Mouse (Mus musculus): ENCODE measurements at regions not wholly inside any gene's neighbourhood (a gene's known extent, or its start where the extent isn't known, plus 50 kb on each side); places are given as distances from the start of the nearest gene placed in this dataset.
"Not testable (repeated sequence)": the region's sequence is repeated elsewhere in the genome, so short reads cannot be mapped to it uniquely, and the experiment has no call there.

DNA sequence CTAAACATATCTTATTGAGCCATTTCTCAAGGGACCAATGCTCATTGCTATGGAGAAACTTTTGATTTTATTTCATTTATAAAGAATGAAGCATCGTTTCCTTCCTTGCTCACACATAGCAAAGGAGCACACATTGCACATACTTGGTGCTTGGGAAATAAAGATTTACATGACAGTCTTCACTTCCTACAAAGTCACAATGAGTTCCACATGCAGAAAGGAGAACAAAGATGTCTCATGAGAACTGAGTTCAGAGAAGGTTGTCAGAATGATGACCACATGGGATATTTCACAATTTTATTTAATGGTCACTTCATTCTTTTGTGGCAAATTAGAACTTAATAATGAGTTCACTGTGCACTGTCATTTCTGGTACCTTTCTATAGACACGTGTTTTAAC, 114.3 kb upstream of the Egfr start:
- 79% methylated on average over 2 of the region's 2 CpGs for WGBS
- TF ChIP-seq POLR2A (IDR thresholded peaks at IDR 0.05; ENCODE audit: borderline replicate concordance, extremely low read depth, low read depth, low read length) (no peak), CTCF (IDR thresholded peaks at IDR 0.05; ENCODE audit: insufficient read depth, low read length) (no peak)
- DNase-seq, result no peak

DNA sequence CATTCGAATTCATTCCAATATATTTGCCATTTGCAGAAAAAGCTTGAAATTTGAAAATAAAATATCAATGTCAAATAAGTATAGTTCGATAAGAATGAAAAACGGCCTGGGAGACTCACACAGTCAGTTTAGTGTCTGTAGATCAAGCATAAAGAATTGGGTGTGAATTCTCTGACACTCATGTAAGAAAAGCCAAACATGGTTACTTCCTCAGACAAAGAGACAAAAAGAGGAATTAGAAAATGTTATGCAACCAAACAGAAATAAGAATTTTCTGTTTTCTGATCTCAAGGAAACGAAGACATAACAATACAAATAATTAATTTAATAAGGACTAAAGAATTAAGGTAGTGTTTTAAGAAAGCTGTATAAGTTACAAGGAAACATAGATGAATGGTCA, 113.7 kb upstream of the Egfr start:
- H3K4me1 ChIP-seq (ENCODE audit: control insufficient read depth, insufficient read depth, low read length), result no peaks in the 10 kb centered on the region
- 68% methylated on average over 4 of the region's 4 CpGs for WGBS
- TF ChIP-seq CTCF (IDR thresholded peaks at IDR 0.05; ENCODE audit: insufficient read depth, low read length), result no peak
- H3K4me3 ChIP-seq (replicated peaks; ENCODE audit: extremely low read depth, low read depth, low read length), result no peak overlapping the region
- DNase-seq, result no peak

More for the DNA sequence above, 114.3 kb upstream of the Egfr start:
- no peaks in the 10 kb centered on the region for H3K4me1 ChIP-seq (ENCODE audit: control insufficient read depth, insufficient read depth, low read length)
- no peak overlapping the region for H3K4me3 ChIP-seq (replicated peaks; ENCODE audit: extremely low read depth, low read depth, low read length)

DNA sequence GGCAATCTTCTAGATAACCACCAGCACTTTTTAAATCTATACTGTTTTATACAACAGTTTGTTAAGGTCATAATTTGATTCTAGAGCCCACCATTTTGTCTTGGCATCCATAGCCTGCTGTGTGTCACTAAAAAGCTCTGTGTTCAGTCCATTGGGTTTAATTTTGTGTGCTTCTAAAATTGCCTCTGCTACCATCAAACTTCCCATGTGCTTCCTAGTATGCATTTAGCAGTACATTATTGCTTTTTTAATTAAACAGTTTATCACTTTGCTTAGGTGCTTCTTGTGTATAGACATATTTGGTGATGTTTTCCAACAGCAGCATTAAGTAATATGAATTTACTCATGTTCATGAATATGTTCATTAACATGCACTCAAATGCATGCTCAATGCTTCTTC, 102.4 kb upstream of the Egfr start:
- Histone ChIP-seq H3K4me3 (replicated peaks; ENCODE audit: extremely low read depth, low read depth, low read length) (no peak overlapping the region), H3K4me1 (ENCODE audit: control insufficient read depth, insufficient read depth, low read length) (no peaks in the 10 kb centered on the region)
- no peak for TF ChIP-seq CTCF (IDR thresholded peaks at IDR 0.05; ENCODE audit: insufficient read depth, low read length)
- no peak for TF ChIP-seq POLR2A (IDR thresholded peaks at IDR 0.05; ENCODE audit: borderline replicate concordance, extremely low read depth, low read depth, low read length)
- no peak for DNase-seq

DNA sequence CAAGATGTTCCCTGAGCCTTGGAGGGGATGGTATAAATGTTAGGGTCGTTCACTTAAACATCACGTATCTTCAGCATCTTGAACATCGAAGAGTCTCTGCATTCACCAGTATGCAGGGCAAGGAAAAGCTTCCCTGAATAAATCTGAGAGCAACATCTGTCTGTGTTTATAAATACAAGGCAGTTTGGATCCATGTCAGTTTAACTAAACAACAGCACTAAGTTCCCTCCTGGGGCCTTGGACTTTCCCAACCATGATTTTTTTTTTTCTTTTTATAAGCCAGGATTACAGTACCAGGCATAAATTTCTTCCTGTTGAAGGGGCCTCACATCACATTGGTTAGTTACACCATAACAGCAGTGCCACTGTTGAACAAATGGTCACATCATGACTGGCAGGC, 88.2 kb upstream of the Egfr start:
- Histone ChIP-seq H3K4me1 (ENCODE audit: control insufficient read depth, insufficient read depth, low read length) (no peaks in the 10 kb centered on the region), H3K4me3 (replicated peaks; ENCODE audit: extremely low read depth, low read depth, low read length) (no peak overlapping the region)
- DNase-seq, result no peak
- WGBS, result 73% methylated on average over 3 of the region's 3 CpGs
- TF ChIP-seq CTCF (IDR thresholded peaks at IDR 0.05; ENCODE audit: insufficient read depth, low read length), result no peak
- no peak for TF ChIP-seq POLR2A (IDR thresholded peaks at IDR 0.05; ENCODE audit: borderline replicate concordance, extremely low read depth, low read depth, low read length)

DNA sequence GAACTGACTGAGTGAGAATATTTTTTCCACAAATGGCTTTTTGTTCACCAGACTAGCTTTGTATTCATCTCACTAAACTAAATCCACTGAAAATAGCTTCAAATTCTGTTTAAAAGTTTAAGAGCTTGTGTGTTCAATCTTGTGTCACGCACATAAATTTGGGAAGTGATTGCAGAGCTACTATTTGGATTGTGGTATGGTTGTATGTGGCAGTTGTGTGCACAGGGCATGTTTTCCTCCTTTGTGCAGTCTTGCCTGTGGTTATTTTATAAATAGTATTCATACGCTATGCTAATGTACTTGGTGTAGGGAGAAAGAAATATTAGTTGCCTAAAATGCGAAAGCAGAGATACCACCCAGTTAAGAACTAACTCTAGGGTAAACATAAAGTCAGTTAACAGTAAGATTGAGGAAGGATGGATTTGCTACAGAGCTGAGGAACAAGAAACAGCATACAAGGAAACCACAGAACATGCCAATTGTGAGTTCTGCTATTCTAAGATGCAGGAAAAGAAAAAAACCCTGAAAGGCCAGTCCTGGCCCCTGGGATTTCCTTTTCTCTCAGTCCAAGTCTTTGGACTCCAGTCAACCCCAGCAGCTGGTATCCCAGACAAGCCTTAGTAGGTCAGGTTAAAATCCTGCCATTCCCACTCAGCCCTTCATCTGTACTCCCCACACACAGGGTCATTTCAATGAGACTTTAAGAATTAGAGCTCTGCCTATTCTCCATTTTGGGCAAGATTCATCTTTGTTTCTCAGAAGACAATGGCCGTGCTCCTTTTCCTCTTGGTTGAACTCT, 82.4 kb upstream of the Egfr start:
- Histone ChIP-seq H3K4me3 (replicated peaks; ENCODE audit: extremely low read depth, low read depth, low read length) (no peak overlapping the region), H3K4me1 (ENCODE audit: control insufficient read depth, insufficient read depth, low read length) (no peaks in the 10 kb centered on the region)
- DNase-seq, result no peak
- WGBS, result 75% methylated on average over 4 of the region's 4 CpGs
- no peak for TF ChIP-seq CTCF (IDR thresholded peaks at IDR 0.05; ENCODE audit: insufficient read depth, low read length)
- TF ChIP-seq POLR2A (IDR thresholded peaks at IDR 0.05; ENCODE audit: borderline replicate concordance, extremely low read depth, low read depth, low read length), result no peak

DNA sequence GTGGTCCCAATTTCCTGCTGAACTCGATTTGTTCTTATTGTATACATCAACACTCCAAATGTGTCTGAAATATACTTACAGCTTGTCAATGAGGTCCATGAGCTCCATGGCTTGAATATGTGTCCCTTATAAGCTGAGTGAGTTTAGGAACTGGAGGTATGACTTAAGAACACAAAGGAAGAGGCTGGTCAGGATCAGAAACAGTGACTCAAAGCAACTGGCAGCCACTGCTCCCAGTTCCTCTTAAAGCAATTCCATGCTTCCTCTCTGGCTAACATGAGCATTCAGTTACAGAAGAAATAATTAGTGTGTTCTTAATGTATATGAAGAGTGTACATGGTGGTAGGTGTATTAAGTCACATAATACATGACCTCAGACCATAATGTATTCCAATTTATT, 81.7 kb upstream of the Egfr start:
- WGBS, result 39% methylated on average over 1 of the region's 1 CpGs
- Histone ChIP-seq H3K4me3 (replicated peaks; ENCODE audit: extremely low read depth, low read depth, low read length) (no peak overlapping the region), H3K4me1 (ENCODE audit: control insufficient read depth, insufficient read depth, low read length) (no peaks in the 10 kb centered on the region)
- TF ChIP-seq POLR2A (IDR thresholded peaks at IDR 0.05; ENCODE audit: borderline replicate concordance, extremely low read depth, low read depth, low read length), result no peak
- TF ChIP-seq CTCF (IDR thresholded peaks at IDR 0.05; ENCODE audit: insufficient read depth, low read length), result no peak
- no peak for DNase-seq

DNA sequence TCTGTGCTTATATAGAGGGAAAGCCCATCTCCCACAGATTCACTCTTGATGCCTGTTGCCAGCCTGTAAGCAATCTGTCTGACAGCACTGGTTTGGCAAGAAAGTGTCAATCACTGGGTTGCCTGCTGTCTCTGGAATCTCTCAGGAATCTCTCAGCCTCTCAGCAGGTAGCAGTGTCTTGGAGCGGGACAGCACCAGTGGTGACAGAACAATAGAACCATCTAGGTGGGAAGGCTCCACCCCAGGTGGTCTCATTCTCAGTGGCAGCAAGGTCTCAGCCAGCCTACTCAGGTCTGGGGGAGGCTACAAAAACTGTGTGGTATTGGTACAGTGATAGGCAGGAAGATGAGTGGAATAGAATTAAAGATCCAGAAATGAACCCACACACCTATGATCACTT, 76.1 kb upstream of the Egfr start:
- H3K4me1 ChIP-seq (ENCODE audit: control insufficient read depth, insufficient read depth, low read length); DNase-seq; H3K4me3 ChIP-seq (replicated peaks; ENCODE audit: extremely low read depth, low read depth, low read length): not testable (repeated sequence)
- WGBS, result 47% methylated on average over 1 of the region's 1 CpGs

DNA sequence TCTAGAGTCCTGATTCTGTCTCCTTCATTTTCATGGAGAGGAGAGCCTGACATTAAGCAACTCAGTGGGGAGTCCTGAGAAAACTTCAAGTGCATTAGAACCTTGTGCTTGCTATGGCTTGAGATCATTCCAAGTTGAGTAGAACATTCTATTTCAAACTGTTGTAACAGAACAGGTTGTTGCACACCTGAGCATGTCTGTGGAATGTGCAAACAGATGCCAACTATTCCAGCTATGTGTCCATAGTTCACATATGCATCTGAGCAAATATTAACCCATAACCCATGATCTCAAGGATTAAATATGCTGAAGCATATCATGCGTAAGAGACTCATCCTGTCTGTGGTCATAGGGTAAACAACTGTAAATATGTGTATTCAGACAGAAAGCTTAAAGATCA, 68.5 kb upstream of the Egfr start:
- TF ChIP-seq POLR2A (IDR thresholded peaks at IDR 0.05; ENCODE audit: borderline replicate concordance, extremely low read depth, low read depth, low read length) (no peak), CTCF (IDR thresholded peaks at IDR 0.05; ENCODE audit: insufficient read depth, low read length) (no peak)
- DNase-seq, result no peak
- Histone ChIP-seq H3K4me3 (replicated peaks; ENCODE audit: extremely low read depth, low read depth, low read length) (no peak overlapping the region), H3K4me1 (ENCODE audit: control insufficient read depth, insufficient read depth, low read length) (no peaks in the 10 kb centered on the region)
- WGBS, result 66% methylated on average over 1 of the region's 1 CpGs

DNA sequence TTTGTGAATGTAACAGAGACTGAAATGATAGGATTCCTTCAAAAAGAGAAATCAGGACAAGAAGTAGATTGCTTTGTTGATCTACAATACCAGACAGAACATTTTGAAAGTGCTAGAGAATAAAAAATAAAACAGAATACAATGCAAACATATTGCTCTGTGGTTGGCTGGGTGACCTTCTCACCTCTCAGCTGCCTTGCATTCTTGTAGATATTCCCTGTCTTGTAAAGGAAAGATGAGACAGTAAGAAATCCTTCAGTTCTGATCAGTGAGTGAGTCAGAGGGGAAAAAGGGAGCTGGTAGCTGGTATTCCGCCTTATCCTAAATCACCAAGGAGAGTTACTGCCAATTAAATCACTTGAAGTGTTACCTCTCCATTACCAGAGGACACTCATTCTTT, 56.4 kb upstream of the Egfr start:
- no peak for DNase-seq
- no peak overlapping the region for H3K4me3 ChIP-seq (replicated peaks; ENCODE audit: extremely low read depth, low read depth, low read length)
- WGBS, result 91% methylated on average over 1 of the region's 1 CpGs
- TF ChIP-seq POLR2A (IDR thresholded peaks at IDR 0.05; ENCODE audit: borderline replicate concordance, extremely low read depth, low read depth, low read length) (no peak), CTCF (IDR thresholded peaks at IDR 0.05; ENCODE audit: insufficient read depth, low read length) (no peak)
- no peaks in the 10 kb centered on the region for H3K4me1 ChIP-seq (ENCODE audit: control insufficient read depth, insufficient read depth, low read length)

DNA sequence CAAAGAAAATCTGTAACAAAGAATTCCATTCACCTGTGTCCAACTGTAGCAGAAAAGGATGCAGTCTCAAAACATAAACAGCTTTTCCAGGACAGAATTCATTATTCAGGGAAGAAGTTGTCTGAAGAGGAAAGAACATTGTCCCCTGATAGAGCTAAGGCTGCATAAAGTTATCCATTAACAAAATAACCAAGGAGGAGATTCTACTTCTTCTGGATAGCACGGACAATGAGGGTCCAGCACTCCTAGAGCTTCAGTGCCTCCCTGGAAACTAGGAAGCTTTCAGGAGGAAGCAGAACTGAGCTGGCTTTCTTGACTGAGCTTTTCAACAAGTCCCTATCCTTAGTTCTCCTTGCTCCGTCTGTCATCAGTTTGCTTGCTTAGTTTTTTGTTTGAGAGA, 55.2 kb upstream of the Egfr start:
- TF ChIP-seq CTCF (IDR thresholded peaks at IDR 0.05; ENCODE audit: insufficient read depth, low read length) (no peak), POLR2A (IDR thresholded peaks at IDR 0.05; ENCODE audit: borderline replicate concordance, extremely low read depth, low read depth, low read length) (no peak)
- DNase-seq, result no peak
- no peaks in the 10 kb centered on the region for H3K4me1 ChIP-seq (ENCODE audit: control insufficient read depth, insufficient read depth, low read length)
- H3K4me3 ChIP-seq (replicated peaks; ENCODE audit: extremely low read depth, low read depth, low read length), result no peak overlapping the region
- 58% methylated on average over 2 of the region's 2 CpGs for WGBS

All from lung, adult 2 months (tissue).